Mouse (Mus musculus): ENCODE results near the gene Psen2. TPM values are rescaled to one million over a fixed set of nuclear protein-coding genes. Genes with fewer than 3 reads are reported as not detected.

Gene Psen2
- polyA plus RNA-seq, 1 experiment from 2014 or later, result 15.4 TPM

DNA sequence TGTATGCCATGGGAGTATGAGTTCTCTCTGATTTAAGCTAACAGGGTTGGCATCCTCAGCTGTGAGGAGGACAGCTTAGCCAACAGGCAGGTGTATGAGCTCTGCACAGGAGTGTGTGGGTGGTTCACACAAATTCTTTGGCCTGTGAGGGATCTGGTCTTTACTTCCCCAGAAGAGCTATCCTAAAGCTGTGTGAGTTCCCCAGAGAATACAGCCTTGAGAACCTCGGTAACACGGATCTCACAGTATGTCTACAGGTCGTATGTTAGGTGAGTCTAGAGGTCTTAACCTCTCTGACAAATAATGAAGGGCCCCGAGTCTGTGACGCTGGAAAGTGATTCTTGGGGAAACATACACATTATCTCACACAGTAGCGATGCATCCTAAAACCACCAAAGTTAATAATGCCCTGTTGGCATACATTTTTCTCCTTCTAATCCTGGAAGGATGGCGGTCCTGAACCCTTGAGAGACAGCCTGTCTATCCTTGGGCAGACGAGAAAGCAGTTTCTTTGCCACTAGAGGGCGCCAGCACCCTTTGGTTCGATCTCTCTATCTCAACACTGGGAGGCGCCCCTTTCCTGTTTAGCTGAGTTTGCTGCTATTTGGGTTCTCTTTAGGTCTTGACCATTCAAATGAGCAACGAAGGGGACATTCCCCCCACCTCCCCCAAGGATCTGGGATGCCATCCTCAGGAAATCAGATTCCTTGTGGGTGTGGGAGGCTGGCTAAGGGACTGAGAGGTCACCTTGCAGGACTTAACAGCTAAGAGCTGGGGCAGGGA lies 5.2 kb upstream of the Psen2 start:
- WGBS, result 20% methylated on average over 12 of the region's 12 CpGs
- Histone ChIP-seq H3K27ac (no peak overlapping the region), H3K4me1 (no peaks in the 10 kb centered on the region), H3K27me3 (replicated peaks) (peaks cover 5% of the 10 kb centered on the region; the same call in 1 of the 2 replicates), H3K4me2 (no peak overlapping the region), H3K9ac (no peak overlapping the region), H3K9me3 (no peaks in the 10 kb centered on the region), H3K4me3 (no peak overlapping the region), H3K36me3 (replicated peaks) (no peaks in the 10 kb centered on the region)
- ATAC-seq (replicated peaks), result peak; percentile 87

DNA sequence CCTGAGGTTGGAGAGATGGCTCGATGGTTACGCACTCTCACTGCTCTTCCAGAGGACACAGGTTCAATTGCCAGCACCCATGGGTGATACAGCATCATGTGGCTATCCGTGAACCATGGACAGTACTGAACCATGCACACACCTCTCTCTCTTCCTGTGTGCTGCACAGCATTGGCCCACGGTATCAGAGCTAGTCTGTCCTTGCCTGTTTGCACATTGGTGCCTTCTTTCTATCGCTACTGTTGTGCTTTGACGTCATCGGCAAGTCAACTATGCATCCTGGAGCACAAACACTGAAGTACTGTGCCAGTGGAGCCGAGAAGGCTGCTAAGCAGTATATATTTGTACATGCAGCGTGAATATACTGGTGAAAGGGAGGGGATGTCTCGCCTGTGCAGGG lies 3.9 kb upstream of the Psen2 start:
- WGBS, result 79% methylated on average over 10 of the region's 10 CpGs
- Histone ChIP-seq H3K9ac (no peak overlapping the region), H3K36me3 (replicated peaks) (no peaks in the 10 kb centered on the region), H3K27ac (no peak overlapping the region), H3K27me3 (replicated peaks) (peaks cover 5% of the 10 kb centered on the region; the same call in 1 of the 2 replicates), H3K4me3 (no peak overlapping the region), H3K9me3 (no peaks in the 10 kb centered on the region), H3K4me1 (no peaks in the 10 kb centered on the region), H3K4me2 (no peak overlapping the region)
- ATAC-seq (replicated peaks), result no peak

DNA sequence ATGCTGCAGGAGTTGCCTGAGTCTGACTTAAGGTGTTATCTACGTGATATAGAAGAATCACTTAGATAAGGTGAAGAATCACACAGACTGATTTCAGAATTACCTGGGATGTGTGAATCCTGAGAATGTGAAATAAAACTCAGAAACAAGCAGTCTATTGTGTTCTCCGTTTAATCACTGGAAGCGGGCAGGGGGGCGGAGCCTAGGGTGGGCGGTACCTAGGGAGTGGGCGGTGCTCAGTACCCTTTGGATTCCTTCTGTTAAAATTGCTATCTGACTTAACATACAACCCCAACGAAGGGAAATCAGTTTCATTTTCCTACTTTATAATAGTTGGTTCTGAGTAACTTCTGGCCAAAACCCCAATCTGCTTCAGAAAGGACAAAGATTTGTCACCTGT lies 2.2 kb upstream of the Psen2 start:
- no peaks in the 10 kb centered on the region for H3K4me1 ChIP-seq
- H3K27ac ChIP-seq, result no peak overlapping the region
- no peak for ATAC-seq (replicated peaks)
- 0 out of 2 replicates have a peak overlapping the region, but pooled peaks have one; percentile 11 for H3K4me2 ChIP-seq
- H3K36me3 ChIP-seq (replicated peaks), result no peaks in the 10 kb centered on the region
- no peaks in the 10 kb centered on the region for H3K9me3 ChIP-seq
- H3K9ac ChIP-seq, result no peak overlapping the region
- WGBS, result 8% methylated on average over 7 of the region's 7 CpGs
- peaks cover 5% of the 10 kb centered on the region; the same call in 1 of the 2 replicates for H3K27me3 ChIP-seq (replicated peaks)
- no peak overlapping the region for H3K4me3 ChIP-seq

DNA sequence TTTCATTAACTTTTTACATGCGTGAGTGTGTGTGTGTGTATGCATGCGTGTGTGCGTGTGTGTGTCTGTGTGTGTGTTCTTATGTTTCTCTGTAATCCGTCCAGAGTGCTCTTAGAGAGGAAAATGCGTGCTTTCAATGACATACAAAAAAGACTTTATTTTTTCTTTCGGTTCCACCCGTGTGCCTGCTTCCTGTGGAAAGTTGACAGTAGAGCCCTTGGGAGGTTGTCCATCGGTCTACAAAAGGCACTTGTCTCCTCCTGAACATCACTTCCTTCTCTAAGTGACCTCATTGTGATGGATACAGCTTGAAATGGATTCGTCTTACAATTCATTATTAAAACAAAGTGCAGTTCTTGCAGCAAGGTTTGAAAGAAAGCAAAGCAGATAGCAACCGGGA lies 1.6 kb upstream of the Psen2 start:
- ATAC-seq (replicated peaks), result no peak
- H3K36me3 ChIP-seq (replicated peaks), result no peaks in the 10 kb centered on the region
- 0 out of 2 replicates have a peak overlapping the region, but pooled peaks have one; percentile 11 for H3K4me2 ChIP-seq
- no peak overlapping the region for H3K4me3 ChIP-seq
- peaks cover 5% of the 10 kb centered on the region; the same call in 1 of the 2 replicates for H3K27me3 ChIP-seq (replicated peaks)
- no peak overlapping the region for H3K27ac ChIP-seq
- no peaks in the 10 kb centered on the region for H3K4me1 ChIP-seq
- H3K9me3 ChIP-seq, result no peaks in the 10 kb centered on the region
- no peak overlapping the region for H3K9ac ChIP-seq
- 63% methylated on average over 10 of the region's 10 CpGs for whole genome bisulfite sequencing

DNA sequence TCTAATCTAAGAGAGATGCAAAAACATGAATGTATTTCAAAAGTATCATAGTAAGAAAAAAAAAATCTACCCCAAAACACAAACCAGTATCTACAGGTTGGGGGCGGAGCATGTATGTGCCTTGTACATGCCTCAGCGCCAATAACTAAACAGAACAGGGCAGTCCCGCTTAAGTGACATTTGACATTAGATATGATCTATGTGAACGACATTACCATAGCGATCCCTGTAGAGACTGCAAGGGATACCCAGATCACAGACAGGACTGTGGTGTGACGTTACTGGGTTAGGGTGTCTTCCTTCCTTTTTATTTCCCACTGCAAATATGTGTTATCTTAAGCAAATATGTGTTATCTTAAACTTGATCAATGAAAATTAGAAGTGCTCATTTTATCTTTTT lies 1.2 kb upstream of the Psen2 start:
- no peaks in the 10 kb centered on the region for H3K4me1 ChIP-seq
- no peak for ATAC-seq (replicated peaks)
- no peak overlapping the region for H3K27ac ChIP-seq
- peaks cover 5% of the 10 kb centered on the region; the same call in 1 of the 2 replicates for H3K27me3 ChIP-seq (replicated peaks)
- no peak overlapping the region for H3K9ac ChIP-seq
- H3K4me3 ChIP-seq, result no peak overlapping the region
- H3K9me3 ChIP-seq, result no peaks in the 10 kb centered on the region
- no peak overlapping the region for H3K4me2 ChIP-seq
- WGBS, result 86% methylated on average over 6 of the region's 6 CpGs
- H3K36me3 ChIP-seq (replicated peaks), result no peaks in the 10 kb centered on the region

DNA sequence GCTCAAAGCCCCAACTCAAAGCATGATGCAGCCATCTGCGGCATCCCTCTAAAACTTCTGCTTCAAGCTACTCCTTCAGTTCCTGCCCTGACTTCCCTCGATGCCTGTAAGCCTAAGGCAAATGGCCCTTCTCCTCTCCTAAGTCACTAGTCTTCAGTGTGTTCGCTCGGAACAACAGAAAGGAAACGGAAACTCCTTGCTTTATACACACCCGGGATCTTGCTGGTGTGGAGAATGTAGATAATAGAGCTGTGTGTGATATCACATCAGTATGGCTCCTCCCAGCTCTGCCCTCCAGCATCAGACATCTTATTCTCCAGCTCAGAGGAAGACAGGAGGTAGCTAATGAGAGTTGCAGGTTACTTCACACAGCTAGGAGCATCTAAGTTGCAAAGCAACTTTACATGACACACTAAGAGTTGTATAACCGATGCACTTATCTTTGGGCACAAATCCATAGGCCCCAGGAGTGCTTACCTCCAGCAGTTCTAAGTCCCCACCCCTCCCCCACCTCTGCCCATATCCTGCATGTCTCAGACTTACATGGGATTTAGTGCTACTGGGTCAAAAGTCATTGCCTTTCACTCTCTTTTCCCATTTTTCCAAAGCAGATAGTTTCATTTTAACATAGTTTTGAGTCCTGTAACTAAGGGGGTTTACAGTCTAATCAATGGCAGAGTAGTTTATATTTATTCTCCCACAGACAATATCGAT lies 1.2 kb downstream of the Psen2 start:
- Histone ChIP-seq H3K4me1 (0 out of 2 replicates have a peak, but pooled peaks cover under 1% of the 10 kb centered on the region), H3K36me3 (replicated peaks) (no peaks in the 10 kb centered on the region), H3K9me3 (no peaks in the 10 kb centered on the region), H3K9ac (no peak overlapping the region), H3K27me3 (replicated peaks) (peaks cover 1% of the 10 kb centered on the region; the same call in 1 of the 2 replicates), H3K4me2 (no peak overlapping the region), H3K4me3 (no peak overlapping the region), H3K27ac (no peak overlapping the region)
- ATAC-seq (replicated peaks), result no peak
- WGBS, result 83% methylated on average over 8 of the region's 8 CpGs

DNA sequence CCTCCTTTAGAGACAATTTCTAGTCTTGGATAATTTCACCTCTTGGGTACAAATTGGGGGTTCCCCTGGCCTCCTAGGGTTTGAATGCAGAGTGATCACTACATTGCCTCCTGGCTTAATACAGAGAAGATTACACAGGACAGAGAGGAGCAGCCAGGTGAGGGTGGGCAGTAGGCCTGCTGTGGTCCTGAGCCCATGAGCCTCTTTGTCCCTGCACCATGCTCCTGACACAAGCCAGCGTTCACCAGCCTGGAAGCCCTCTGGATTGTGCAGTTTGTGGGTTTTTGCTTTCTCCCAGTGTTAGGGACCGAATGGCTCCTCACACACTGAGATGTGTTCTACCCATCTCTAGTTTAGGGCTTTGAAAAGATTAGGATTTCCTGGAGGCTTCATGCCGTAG lies 1.8 kb downstream of the Psen2 start:
- no peak for ATAC-seq (replicated peaks)

DNA sequence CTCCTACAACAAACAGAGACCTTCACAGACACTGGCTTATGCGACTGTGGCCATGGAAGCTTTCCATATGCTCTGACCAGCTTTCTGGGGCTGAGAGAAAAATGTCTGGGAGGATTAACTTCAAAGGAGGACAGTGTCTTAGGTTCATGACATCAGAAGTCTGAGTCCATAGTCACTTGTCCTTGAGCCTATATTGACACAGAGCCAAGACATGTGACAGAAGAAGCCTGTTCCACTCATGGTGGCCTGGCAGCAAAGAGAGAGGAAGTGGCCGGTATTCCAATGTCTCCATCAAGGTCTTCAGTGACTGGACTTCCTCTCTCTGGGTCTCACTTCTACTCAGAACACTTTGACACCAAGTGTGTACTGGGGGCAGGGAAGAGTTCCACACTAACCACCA lies 2.4 kb downstream of the Psen2 start:
- Histone ChIP-seq H3K27ac (no peak overlapping the region), H3K4me3 (no peak overlapping the region), H3K27me3 (replicated peaks) (no peaks in the 10 kb centered on the region), H3K4me1 (peaks cover 6% of the 10 kb centered on the region; the same call in 1 of the 2 replicates), H3K36me3 (replicated peaks) (no peaks in the 10 kb centered on the region), H3K9ac (no peak overlapping the region), H3K4me2 (no peak overlapping the region), H3K9me3 (no peaks in the 10 kb centered on the region)
- ATAC-seq (replicated peaks), result no peak
- WGBS, result 86% methylated on average over 2 of the region's 2 CpGs

More for the DNA sequence above, 1.8 kb downstream of the Psen2 start:
- H3K36me3 ChIP-seq (replicated peaks), result no peaks in the 10 kb centered on the region
- no peak overlapping the region for H3K27ac ChIP-seq
- no peak overlapping the region for H3K4me2 ChIP-seq
- H3K4me1 ChIP-seq, result 0 out of 2 replicates have a peak, but pooled peaks cover 6% of the 10 kb centered on the region
- 89% methylated on average over 3 of the region's 3 CpGs for WGBS
- no peaks in the 10 kb centered on the region for H3K9me3 ChIP-seq
- H3K4me3 ChIP-seq, result no peak overlapping the region
- H3K9ac ChIP-seq, result no peak overlapping the region
- no peaks in the 10 kb centered on the region for H3K27me3 ChIP-seq (replicated peaks)

DNA sequence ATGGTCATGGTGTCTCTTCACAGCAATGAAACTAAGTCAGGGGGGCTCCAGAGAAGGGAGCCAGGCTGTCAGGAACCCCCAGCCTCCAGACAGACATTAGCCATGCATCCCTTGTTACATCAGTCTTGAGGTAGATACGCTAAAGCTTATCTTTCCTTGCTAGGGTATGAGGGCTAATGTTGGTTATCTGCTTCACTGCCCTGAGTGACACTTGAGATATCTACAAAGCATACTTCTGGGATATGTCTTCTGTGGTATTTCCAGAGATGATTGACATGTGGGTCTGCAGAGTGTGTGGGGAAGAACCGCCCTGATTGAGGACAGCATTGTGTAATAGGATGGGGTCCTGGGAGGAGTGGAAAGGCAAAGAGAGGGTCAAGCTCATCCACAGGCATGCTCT lies 3.5 kb downstream of the Psen2 start:
- H3K9me3 ChIP-seq, result no peaks in the 10 kb centered on the region
- no peak overlapping the region for H3K4me3 ChIP-seq
- no peak overlapping the region for H3K9ac ChIP-seq
- peaks cover 17% of the 10 kb centered on the region for H3K4me1 ChIP-seq
- no peak for ATAC-seq (replicated peaks)
- H3K4me2 ChIP-seq, result no peak overlapping the region
- WGBS, result 77% methylated on average over 2 of the region's 2 CpGs
- H3K36me3 ChIP-seq (replicated peaks), result no peaks in the 10 kb centered on the region
- 0 out of 2 replicates have a peak, but pooled peaks cover 2% of the 10 kb centered on the region for H3K27me3 ChIP-seq (replicated peaks)
- no peak overlapping the region for H3K27ac ChIP-seq

DNA sequence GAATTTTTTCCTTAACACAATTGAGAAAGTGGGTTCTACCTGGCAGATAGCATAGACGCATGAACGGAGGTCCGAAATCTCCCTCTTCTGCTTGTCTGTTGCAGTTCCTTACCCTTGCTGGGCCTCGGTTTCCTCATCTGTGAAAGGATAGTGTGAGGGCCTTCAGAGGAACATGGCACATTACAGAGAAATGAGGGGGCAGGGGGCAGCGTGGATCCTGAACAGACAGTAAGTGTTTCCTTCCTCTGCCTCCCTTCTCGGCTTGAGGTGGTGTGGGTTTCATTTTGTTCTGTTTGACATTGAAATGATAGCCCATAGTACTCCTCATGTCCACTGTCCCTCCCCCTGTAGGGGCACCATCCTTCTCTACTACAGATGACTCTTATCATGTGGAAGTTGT lies 5.8 kb downstream of the Psen2 start:
- peaks cover 21% of the 10 kb centered on the region for H3K4me1 ChIP-seq
- H3K36me3 ChIP-seq (replicated peaks), result no peaks in the 10 kb centered on the region
- no peak overlapping the region for H3K4me2 ChIP-seq
- H3K27me3 ChIP-seq (replicated peaks), result 0 out of 2 replicates have a peak, but pooled peaks cover 7% of the 10 kb centered on the region
- no peak overlapping the region for H3K9ac ChIP-seq
- no peak overlapping the region for H3K27ac ChIP-seq
- WGBS, result 93% methylated on average over 6 of the region's 6 CpGs
- H3K9me3 ChIP-seq, result no peaks in the 10 kb centered on the region
- no peak overlapping the region for H3K4me3 ChIP-seq
- no peak for ATAC-seq (replicated peaks)

DNA sequence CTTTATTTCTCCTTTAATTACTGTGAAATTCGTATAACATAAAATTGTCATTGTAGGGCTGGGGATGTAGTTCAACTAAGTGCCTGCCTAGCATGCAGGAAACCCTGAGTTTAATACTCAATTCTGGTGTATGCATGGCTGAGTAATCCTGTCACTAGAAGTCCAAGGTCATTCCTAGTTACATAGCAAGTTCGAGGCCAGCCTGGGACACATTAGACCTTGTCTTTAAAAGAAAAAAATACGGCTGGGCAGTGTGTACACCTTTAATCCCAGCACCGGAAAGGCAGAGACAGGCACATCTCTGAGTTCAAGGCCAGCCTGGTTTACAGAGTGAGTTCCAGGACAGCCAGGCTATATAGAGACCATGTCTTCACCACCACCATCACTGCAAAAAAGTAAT lies 6.4 kb downstream of the Psen2 start:
- Histone ChIP-seq H3K4me2 (peak overlapping the region; percentile 86), H3K4me1 (peaks cover 21% of the 10 kb centered on the region), H3K27me3 (replicated peaks) (0 out of 2 replicates have a peak, but pooled peaks cover 7% of the 10 kb centered on the region), H3K27ac (peak overlapping the region; percentile 84; the same call in 1 of the 2 replicates), H3K4me3 (peak overlapping the region; percentile 62), H3K36me3 (replicated peaks) (no peaks in the 10 kb centered on the region), H3K9ac (0 out of 2 replicates have a peak overlapping the region, but pooled peaks have one; percentile 73), H3K9me3 (no peaks in the 10 kb centered on the region)
- peak; percentile 6; the same call in 1 of the 2 replicates for ATAC-seq (replicated peaks)
- 57% methylated on average over 4 of the region's 4 CpGs for WGBS

DNA sequence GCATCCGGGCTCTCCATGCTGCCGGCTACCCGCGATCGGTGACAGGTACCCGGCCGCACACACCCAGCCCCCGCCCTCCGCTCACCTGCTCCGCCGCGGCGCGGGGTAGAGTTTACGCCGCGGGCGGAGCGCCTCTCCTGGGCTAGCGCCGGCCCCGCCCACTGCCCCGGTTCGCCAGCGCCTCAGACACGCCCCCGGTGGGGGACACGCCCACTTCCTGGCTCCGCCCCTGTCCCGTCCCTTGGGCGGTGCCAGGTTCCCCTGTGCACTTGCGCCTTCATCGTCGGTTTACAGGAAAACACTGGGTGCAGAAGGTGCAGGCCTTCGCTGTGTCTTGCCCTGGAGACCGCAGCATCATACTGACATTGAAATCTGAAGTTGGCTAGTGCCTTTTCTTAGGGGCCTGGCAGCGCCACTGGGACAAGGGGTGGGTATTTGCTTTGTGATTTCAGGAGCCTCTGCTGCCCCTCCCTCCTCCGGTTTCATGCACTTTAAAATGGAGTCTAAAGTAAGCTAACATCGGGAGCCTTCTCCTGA lies 7.0 kb downstream of the Psen2 start:
- Histone ChIP-seq H3K9ac (peak overlapping the region; percentile 73), H3K36me3 (replicated peaks) (no peaks in the 10 kb centered on the region), H3K9me3 (no peaks in the 10 kb centered on the region), H3K27ac (peak overlapping the region; percentile 84), H3K4me3 (peak overlapping the region; percentile 62), H3K4me2 (peak overlapping the region; percentile 86), H3K4me1 (peaks cover 21% of the 10 kb centered on the region), H3K27me3 (replicated peaks) (0 out of 2 replicates have a peak, but pooled peaks cover 7% of the 10 kb centered on the region)
- peak; percentile 89 for ATAC-seq (replicated peaks)
- under 1% methylated on average over 39 of the region's 39 CpGs for WGBS

Data from midbrain, embryonic 15.5 days (tissue).